Mouse (Mus musculus) embryonic facial prominence, embryonic 14.5 days (tissue): ENCODE data around the gene Btbd9. TPM values are rescaled to one million over a fixed set of nuclear protein-coding genes. Genes with fewer than 3 reads are reported as not detected.

ENCODE experiments used
- ATAC-seq: fragments of 200-750 bp; cut with Nextera tagmentation; 2 replicates; pipeline ENCODE4 v1.8.0; 2017; ENCODE audit warnings: low read depth, moderate number of reproducible peaks, moderate TSS enrichment
- DNase-seq: peaks from one replicate; pipeline ENCODE4 v3.0.0-alpha.2; 2015; ENCODE audit warnings: low spot score
- H3K27ac ChIP-seq: fragments of 300-500 bp; sonication (generic); replicated peaks from 2 replicates; pipeline ENCODE4 v1.5.1; 2014; ENCODE audit warnings: low read depth, mild to moderate bottlenecking, low read length, moderate library complexity
- H3K27me3 ChIP-seq: fragments of 300-500 bp; sonication (generic); replicated peaks from 2 replicates; pipeline ENCODE4 v1.6.1; 2014; ENCODE audit warnings: low read length; ENCODE audit not compliant: control insufficient read depth, insufficient read depth
- H3K36me3 ChIP-seq: fragments of 300-500 bp; sonication (generic); 2 replicates; pipeline ENCODE4 v1.6.1; 2014; ENCODE audit warnings: low read length, mixed read lengths; ENCODE audit not compliant: control insufficient read depth, insufficient read depth
- H3K4me1 ChIP-seq: fragments of 300-500 bp; sonication (generic); 2 replicates; pipeline ENCODE4 v1.6.1; 2014; ENCODE audit warnings: antibody characterized with exemption, low read length; ENCODE audit not compliant: control insufficient read depth, insufficient read depth
- H3K4me2 ChIP-seq: fragments of 300-500 bp; sonication (generic); 2 replicates; pipeline ENCODE4 v1.6.1; 2014; ENCODE audit warnings: low read depth, mild to moderate bottlenecking, low read length, moderate library complexity, mixed read lengths
- H3K4me3 ChIP-seq: fragments of 300-500 bp; sonication (generic); 2 replicates; pipeline ENCODE4 v1.5.1; 2014; ENCODE audit warnings: low read depth, mild to moderate bottlenecking, low read length
- H3K9ac ChIP-seq: fragments of 300-500 bp; sonication (generic); 2 replicates; pipeline ENCODE4 v1.6.1; 2014; ENCODE audit warnings: low read depth, mild to moderate bottlenecking, low read length, moderate library complexity, mixed read lengths
- H3K9me3 ChIP-seq: fragments of 300-500 bp; sonication (generic); 2 replicates; pipeline ENCODE4 v1.6.1; 2016; ENCODE audit warnings: low read length; ENCODE audit not compliant: control insufficient read depth
- WGBS: fragments of 180-500 bp; shearing (Covaris S2); extraction: QIAGEN DNeasy Blood & Tissue Kit; methylation state at CpG from one replicate; pipeline ENCODE4 v1.1.7; 2014; 5-methylcytosine and 5-hydroxymethylcytosine counted together
- polyA plus RNA-seq: library from polyadenylated mRNA; unstranded; fragments of >200 nt; fragmentation: Nextera tagmentation; extraction: Ambion mirVana; gene quantifications from 2 replicates; pipeline ENCODE4 v1.2.1, GENCODE M21; 2014

Gene Btbd9
- polyA plus RNA-seq, 1 experiment from 2014 or later = 38.0 TPM

DNA sequence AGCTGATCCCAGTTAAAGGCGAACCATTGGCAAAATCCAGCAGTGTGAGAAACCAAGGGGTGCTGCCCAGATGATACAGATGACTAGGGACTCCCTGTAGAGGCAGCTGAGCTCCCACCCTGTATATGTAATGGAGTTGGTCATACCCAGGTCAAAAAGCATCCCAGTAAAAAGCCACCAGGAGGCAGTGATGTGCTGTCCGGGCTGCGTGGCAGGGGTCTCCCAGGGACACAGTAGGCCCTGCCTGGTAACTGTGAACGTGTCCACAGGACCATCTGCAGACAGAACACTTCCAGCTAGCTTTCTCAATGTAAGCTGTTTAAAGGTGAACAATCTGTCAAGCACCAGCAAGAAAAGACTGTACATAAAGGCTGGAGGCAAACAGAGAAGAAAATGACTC lies 343.6 kb downstream of the Btbd9 start:
- H3K9ac ChIP-seq = no peak overlapping the region
- no peaks in the 10 kb centered on the region for H3K27me3 ChIP-seq
- 57% methylated on average over 4 of the region's 4 CpGs for WGBS
- no peaks in the 10 kb centered on the region for H3K9me3 ChIP-seq
- H3K27ac ChIP-seq = no peak overlapping the region
- no peak overlapping the region for H3K4me3 ChIP-seq
- H3K36me3 ChIP-seq = no peaks in the 10 kb centered on the region; the same call in 1 of the 2 replicates
- ATAC-seq (no peak), DNase-seq (no peak)
- peaks cover 6% of the 10 kb centered on the region for H3K4me1 ChIP-seq
- no peak overlapping the region for H3K4me2 ChIP-seq

- Histone ChIP-seq H3K9ac (no peak overlapping the region), H3K9me3 (no peaks in the 10 kb centered on the region), H3K4me3 (no peak overlapping the region), H3K27me3 (no peaks in the 10 kb centered on the region), H3K4me2 (no peak overlapping the region), H3K4me1 (no peaks in the 10 kb centered on the region), H3K36me3 (no peaks in the 10 kb centered on the region; the same call in 1 of the 2 replicates), H3K27ac (no peak overlapping the region)
- no peak for DNase-seq
- no peak for ATAC-seq
- 81% methylated on average over 1 of the region's 1 CpGs for WGBS
Observed at GRCm38 (mm10) chr17:30231483-30231882, 344.8 kb downstream of the Btbd9 start.

DNA sequence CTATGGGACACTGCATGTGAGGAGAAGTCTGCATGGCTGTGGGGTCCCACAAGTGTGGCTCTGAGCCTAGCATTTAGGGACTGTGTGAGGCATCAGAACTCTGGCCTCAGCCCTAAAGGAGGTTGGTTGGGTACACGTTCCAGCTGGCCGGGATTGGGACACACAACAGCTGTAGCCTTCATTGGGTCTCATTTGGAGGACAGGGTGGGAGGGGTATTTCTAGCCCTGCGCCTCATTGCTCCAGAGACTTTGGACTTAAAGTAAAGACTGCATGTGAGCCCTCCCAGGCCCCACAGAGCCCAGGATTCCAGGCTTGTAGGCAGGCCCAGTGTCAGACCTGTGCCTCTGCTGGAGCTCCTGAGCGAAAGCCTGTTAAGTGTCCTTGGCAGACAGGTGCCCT lies 345.9 kb downstream of the Btbd9 start:
- DNase-seq = no peak
- no peaks in the 10 kb centered on the region; the same call in 1 of the 2 replicates for H3K36me3 ChIP-seq
- H3K4me1 ChIP-seq = no peaks in the 10 kb centered on the region
- no peak overlapping the region for H3K4me2 ChIP-seq
- H3K27me3 ChIP-seq = no peaks in the 10 kb centered on the region
- ATAC-seq = no peak; the same call in 1 of the 2 replicates
- 80% methylated on average over 4 of the region's 4 CpGs for WGBS
- H3K9ac ChIP-seq = no peak overlapping the region; the same call in 1 of the 2 replicates
- no peaks in the 10 kb centered on the region for H3K9me3 ChIP-seq
- no peak overlapping the region for H3K4me3 ChIP-seq
- no peak overlapping the region for H3K27ac ChIP-seq

- no peak overlapping the region for H3K27ac ChIP-seq
- no peak overlapping the region for H3K4me3 ChIP-seq
- DNase-seq (no peak), ATAC-seq (no peak)
- no peaks in the 10 kb centered on the region for H3K27me3 ChIP-seq
- WGBS = 82% methylated on average over 10 of the region's 10 CpGs
- no peaks in the 10 kb centered on the region; the same call in 1 of the 2 replicates for H3K36me3 ChIP-seq
- H3K9me3 ChIP-seq = no peaks in the 10 kb centered on the region
- no peak overlapping the region for H3K4me2 ChIP-seq
- no peaks in the 10 kb centered on the region for H3K4me1 ChIP-seq
- no peak overlapping the region for H3K9ac ChIP-seq
Observed at GRCm38 (mm10) chr17:30228439-30229215, 347.7 kb downstream of the Btbd9 start.

DNA sequence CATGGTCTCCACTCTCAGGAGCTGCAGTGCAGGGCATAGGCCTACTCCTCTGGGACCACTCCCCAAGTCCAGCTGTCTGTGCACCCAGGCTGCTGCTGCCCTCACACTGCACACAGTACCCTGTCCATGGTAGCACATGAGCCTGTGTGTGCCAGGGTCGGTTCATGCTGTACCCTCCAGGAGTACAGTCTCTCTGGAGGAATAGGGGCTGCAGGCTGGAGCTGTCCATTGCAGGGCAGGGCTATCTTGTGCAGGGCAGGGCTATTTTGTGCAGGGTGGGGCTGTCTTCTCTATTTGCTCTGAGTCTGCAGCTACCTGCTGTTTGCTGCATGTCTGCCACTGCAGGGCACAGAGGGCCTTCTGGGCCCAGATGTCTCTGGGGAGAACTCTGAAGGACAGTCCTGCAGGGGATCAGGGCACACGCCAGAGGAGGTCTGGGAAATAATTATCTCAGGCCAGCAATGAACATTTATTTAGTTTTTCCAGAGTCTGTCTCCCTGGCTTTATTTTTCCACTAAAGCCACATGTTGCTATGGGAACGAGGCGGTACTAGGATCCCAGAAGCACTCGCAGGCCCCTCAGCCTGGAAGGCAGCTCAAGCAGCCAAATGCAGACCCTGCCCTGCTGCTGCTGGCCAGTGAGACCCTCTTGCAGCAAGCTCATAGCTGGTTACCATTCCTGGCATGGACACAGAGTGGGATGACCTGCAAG lies 351.1 kb downstream of the Btbd9 start:
- Histone ChIP-seq H3K4me2 (no peak overlapping the region), H3K4me1 (no peaks in the 10 kb centered on the region), H3K36me3 (no peaks in the 10 kb centered on the region; the same call in 1 of the 2 replicates), H3K9me3 (no peaks in the 10 kb centered on the region), H3K4me3 (no peak overlapping the region), H3K27ac (no peak overlapping the region), H3K27me3 (no peaks in the 10 kb centered on the region), H3K9ac (no peak overlapping the region)
- ATAC-seq (no peak), DNase-seq (peak; percentile 64)
- WGBS = 48% methylated on average over 5 of the region's 5 CpGs

DNA sequence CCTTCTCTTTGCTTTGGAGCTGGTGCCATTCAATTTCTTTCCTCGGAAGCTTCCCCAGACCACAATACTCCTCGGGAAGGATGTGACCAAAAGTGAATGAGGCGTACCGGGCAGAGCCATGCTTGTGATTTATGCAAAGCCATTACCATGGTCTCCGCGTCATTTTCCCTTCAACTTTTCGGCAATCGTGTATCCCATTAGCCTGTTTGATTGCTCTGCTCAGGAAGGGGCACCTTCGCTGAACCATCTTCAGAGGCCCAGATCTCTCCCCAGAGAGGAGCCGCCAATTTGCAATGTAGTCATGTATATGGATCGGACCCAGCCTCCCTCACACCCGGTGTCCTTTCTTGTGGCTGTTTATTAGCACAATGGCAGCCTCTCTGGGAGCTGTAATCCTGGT lies 353.5 kb downstream of the Btbd9 start:
- 83% methylated on average over 12 of the region's 12 CpGs for WGBS
- no peak overlapping the region for H3K27ac ChIP-seq
- no peak overlapping the region for H3K9ac ChIP-seq
- H3K36me3 ChIP-seq = peaks cover 8% of the 10 kb centered on the region; the same call in 1 of the 2 replicates
- H3K4me1 ChIP-seq = no peaks in the 10 kb centered on the region
- H3K4me3 ChIP-seq = no peak overlapping the region
- no peak overlapping the region for H3K4me2 ChIP-seq
- ATAC-seq = no peak
- no peak for DNase-seq
- no peaks in the 10 kb centered on the region for H3K9me3 ChIP-seq
- H3K27me3 ChIP-seq = no peaks in the 10 kb centered on the region

GRCm38 (mm10) chr17:30222361-30222760 lies 353.9 kb downstream of the Btbd9 start:
- no peaks in the 10 kb centered on the region for H3K27me3 ChIP-seq
- ATAC-seq (no peak), DNase-seq (no peak)
- H3K4me1 ChIP-seq = no peaks in the 10 kb centered on the region
- WGBS = 76% methylated on average over 11 of the region's 11 CpGs
- no peak overlapping the region for H3K4me3 ChIP-seq
- no peak overlapping the region for H3K27ac ChIP-seq
- peaks cover 8% of the 10 kb centered on the region; the same call in 1 of the 2 replicates for H3K36me3 ChIP-seq
- no peak overlapping the region for H3K9ac ChIP-seq
- no peaks in the 10 kb centered on the region for H3K9me3 ChIP-seq
- no peak overlapping the region for H3K4me2 ChIP-seq

DNA sequence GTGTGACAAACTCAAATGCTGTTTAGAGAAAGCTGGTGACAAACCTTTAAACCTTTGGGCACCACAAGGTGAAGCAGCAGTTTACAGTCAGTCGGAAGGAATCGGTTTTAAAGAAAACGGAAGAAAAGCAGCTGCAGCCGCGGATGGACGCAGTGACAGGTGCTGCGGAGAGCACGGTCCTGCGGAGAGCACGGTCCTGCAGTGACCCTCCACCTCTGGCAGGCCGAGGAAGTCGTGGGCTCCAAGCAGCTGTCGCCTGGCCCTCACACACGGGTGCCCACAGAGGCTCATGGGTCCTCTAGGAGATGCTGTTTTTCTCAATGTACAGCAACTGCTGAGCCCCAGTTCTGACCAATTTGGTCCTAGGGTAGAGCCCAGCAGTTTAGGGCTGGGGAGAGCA lies 354.6 kb downstream of the Btbd9 start:
- H3K9me3 ChIP-seq = no peaks in the 10 kb centered on the region
- H3K4me3 ChIP-seq = no peak overlapping the region
- DNase-seq = no peak
- no peak overlapping the region for H3K4me2 ChIP-seq
- no peaks in the 10 kb centered on the region for H3K4me1 ChIP-seq
- H3K27ac ChIP-seq = no peak overlapping the region
- peaks cover 8% of the 10 kb centered on the region; the same call in 1 of the 2 replicates for H3K36me3 ChIP-seq
- H3K27me3 ChIP-seq = no peaks in the 10 kb centered on the region
- no peak overlapping the region for H3K9ac ChIP-seq
- 68% methylated on average over 14 of the region's 14 CpGs for WGBS
- no peak for ATAC-seq
